ENCODE assay signal across 10 mouse cellular contexts in the genomic region with DNA sequence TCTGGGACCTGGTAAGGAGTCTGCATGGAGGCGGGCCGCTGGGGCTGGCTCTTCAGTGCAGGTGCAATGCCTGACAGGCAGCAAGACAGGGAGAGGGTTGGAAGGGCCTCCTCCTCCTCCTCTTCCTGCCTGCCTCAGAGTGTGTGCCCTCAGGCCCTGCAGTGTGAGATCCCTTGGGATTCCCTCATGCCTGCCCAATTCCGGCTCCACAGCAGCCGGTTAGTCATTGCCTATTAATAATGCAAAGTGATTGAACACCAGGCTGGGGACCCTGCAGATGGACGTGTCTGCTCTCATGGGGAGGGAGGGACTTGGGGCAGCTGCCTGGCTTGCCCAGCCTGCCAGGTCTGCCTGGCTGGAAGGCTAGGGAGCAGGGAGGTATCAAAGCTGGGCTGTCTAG. TPM values are rescaled to one million over a fixed set of nuclear protein-coding genes. Genes with fewer than 3 reads are reported as not detected.
A peak's percentile ranks its signal among the peaks of the same experiment; 100 is the strongest.
DNase-seq lines count a peak whose midpoint lies in the region; ATAC-seq lines count a peak whose summit lies in the region.
"Had no signal": no experiment of that assay in that cellular context is flagged by ENCODE, and none has a peak within 500 bp of the region (broad histone marks: within the 10 kb centered on the region; RNA-seq: fewer than 3 reads in every experiment).

No protein-coding gene starts in this region.

- H3K27me3 ChIP-seq in neural tube, embryonic 11.5 days (ENCODE audit: control insufficient read depth, insufficient read depth, low read length) = no peaks in the 10 kb centered on the region
- no peaks in the 10 kb centered on the region for H3K27me3 ChIP-seq in forebrain, embryonic 14.5 days (replicated peaks; ENCODE audit: control insufficient read depth, insufficient read depth, low read length)
- no peaks in the 10 kb centered on the region for H3K27me3 ChIP-seq in midbrain, embryonic 13.5 days

- H3K36me3 ChIP-seq in neural tube, embryonic 11.5 days (ENCODE audit: control insufficient read depth, insufficient read depth, low read length) = no peaks in the 10 kb centered on the region
- H3K36me3 ChIP-seq in forebrain, embryonic 14.5 days (ENCODE audit: control insufficient read depth, insufficient read depth, low read length) = peaks cover 4% of the 10 kb centered on the region
- H3K36me3 ChIP-seq in midbrain, embryonic 13.5 days = peaks cover 8% of the 10 kb centered on the region

- H3K27ac ChIP-seq in neural tube, embryonic 11.5 days (ENCODE audit: low read depth, low read length) = peak overlapping the region; percentile 9; the same call in 1 of the 2 replicates
- H3K27ac ChIP-seq in forebrain, embryonic 14.5 days (ENCODE audit: low read depth, low read length) = peak overlapping the region; percentile 36; the same call in 1 of the 2 replicates
- peak overlapping the region; percentile 83 for H3K27ac ChIP-seq in midbrain, embryonic 13.5 days
- H3K27ac ChIP-seq: liver, embryonic 14.5 days had no signal

- peaks cover 6% of the 10 kb centered on the region for H3K4me1 ChIP-seq in neural tube, embryonic 11.5 days (ENCODE audit: control insufficient read depth, insufficient read depth, low read length)
- H3K4me1 ChIP-seq in forebrain, embryonic 14.5 days (ENCODE audit: control insufficient read depth, insufficient read depth, low read length) = peaks cover 10% of the 10 kb centered on the region
- H3K4me1 ChIP-seq in midbrain, embryonic 13.5 days (replicated peaks) = peaks cover 51% of the 10 kb centered on the region

- 34% methylated on average over 5 of the region's 5 CpGs for WGBS in neural tube, embryonic 11.5 days
- 40% methylated on average over 5 of the region's 5 CpGs for WGBS in forebrain, embryonic 14.5 days
- WGBS in midbrain, embryonic 13.5 days = 35% methylated on average over 5 of the region's 5 CpGs

- DNase-seq in neural tube, embryonic 11.5 days (ENCODE audit: low spot score) = peak; percentile 57
- no peak for DNase-seq in neural tube, embryonic 10.5 days (ENCODE audit: extremely low spot score, low spot score)
- DNase-seq in forebrain, embryonic 14.5 days (ENCODE audit: low spot score) = no peak
- DNase-seq in spleen, adult 18-20 months = no peak
- no peak for DNase-seq in heart, postnatal 10 days
- DNase-seq: thymus, postnatal 25 days had no signal

- ATAC-seq in neural tube, embryonic 11.5 days (ENCODE audit: insufficient read depth, low FRiP score, low TSS enrichment) = no peak
- ATAC-seq in forebrain, embryonic 14.5 days = 0 out of 2 replicates have a peak, but pooled peaks have one; percentile 44
- ATAC-seq in midbrain, embryonic 13.5 days = peak; percentile 75
- no peak; the same call in 1 of the 2 replicates for ATAC-seq in frontal cortex, adult (ENCODE audit: low TSS enrichment)

- H3K4me2 ChIP-seq in neural tube, embryonic 11.5 days (ENCODE audit: low read depth) = no peak overlapping the region
- no peak overlapping the region for H3K4me2 ChIP-seq in forebrain, embryonic 14.5 days (ENCODE audit: low read length)
- 0 out of 2 replicates have a peak overlapping the region, but pooled peaks have one; percentile 1 for H3K4me2 ChIP-seq in midbrain, embryonic 13.5 days (replicated peaks)

- no peak overlapping the region for H3K9ac ChIP-seq in neural tube, embryonic 11.5 days (ENCODE audit: low read length)
- H3K9ac ChIP-seq in forebrain, embryonic 14.5 days (ENCODE audit: low read length) = no peak overlapping the region
- H3K9ac ChIP-seq in midbrain, embryonic 13.5 days (replicated peaks) = peak overlapping the region; percentile 48; the same call in 1 of the 2 replicates
- H3K9ac ChIP-seq: liver, embryonic 14.5 days had no signal

- no peak overlapping the region for H3K4me3 ChIP-seq in neural tube, embryonic 11.5 days (ENCODE audit: low read depth, low read length)
- H3K4me3 ChIP-seq in forebrain, embryonic 14.5 days (ENCODE audit: low read depth, low read length) = no peak overlapping the region
- H3K4me3 ChIP-seq in midbrain, embryonic 13.5 days (replicated peaks) = no peak overlapping the region

- intact Hi-C loops in heart, postnatal 10 days (cut with DNase I) = no loop called here

- no peaks in the 10 kb centered on the region for H3K9me3 ChIP-seq in neural tube, embryonic 11.5 days (ENCODE audit: control insufficient read depth, low read length)
- H3K9me3 ChIP-seq in forebrain, embryonic 14.5 days (replicated peaks; ENCODE audit: control insufficient read depth, low read length) = no peaks in the 10 kb centered on the region; the same call in 1 of the 2 replicates
- no peaks in the 10 kb centered on the region for H3K9me3 ChIP-seq in midbrain, embryonic 13.5 days

RNA-seq across cellular contexts. Expression of a gene that starts 46.6 kb away (rescaled TPM):
- polyA plus RNA-seq in neural tube, embryonic 11.5 days (2014; fragmentation: Nextera tagmentation; extraction: Ambion mirVana) = 13.4 and 14.5 TPM in 2 replicates
- 39.5 and 41.7 TPM in 2 replicates for polyA plus RNA-seq in forebrain, embryonic 14.5 days (2014; fragmentation: Nextera tagmentation; extraction: Ambion mirVana)
- 20.7 and 24.3 TPM in 2 replicates for polyA plus RNA-seq in midbrain, embryonic 13.5 days (2015; fragmentation: Nextera tagmentation; extraction: Ambion mirVana)
- 1 to 10 TPM; 4.4 to 5.5 TPM for total RNA-seq in heart, postnatal 10 days (2021)
- total RNA-seq: megakaryocyte, adult 5-6 weeks had no signal

Comparison
In these comparisons a context has a peak if more than half of its experiments do, and no peak if none do; other contexts are left out.
1. ATAC-seq: peak in forebrain, embryonic 14.5 days (single experiment) and midbrain, embryonic 13.5 days (single experiment); none in neural tube, embryonic 11.5 days (single experiment) and frontal cortex, adult (single experiment).
2. H3K27ac ChIP-seq: peak in every context shown above with its lines; median percentile 83 in midbrain, embryonic 13.5 days; 36 in forebrain, embryonic 14.5 days; 9 in neural tube, embryonic 11.5 days.